In the genomic region with DNA sequence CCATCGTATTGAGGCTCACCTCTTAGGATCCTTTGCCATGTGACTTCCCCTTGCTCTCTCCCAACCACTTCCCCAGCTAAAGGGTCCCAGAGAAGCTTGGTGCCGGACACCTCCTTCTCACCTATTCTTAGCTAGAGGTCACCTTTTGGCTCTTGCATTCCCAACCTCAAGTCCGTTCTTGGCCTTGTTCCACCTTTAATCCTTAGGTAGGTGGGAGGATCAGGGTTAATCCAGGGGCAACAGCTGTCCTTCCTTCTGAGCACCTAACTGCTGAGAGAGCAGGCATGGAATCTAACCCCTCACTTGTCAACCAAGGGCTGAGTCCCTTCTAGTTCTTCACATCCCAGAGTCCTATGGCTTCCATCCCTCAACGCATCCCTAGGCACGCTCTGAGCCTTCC, we compare ENCODE assay signal across 34 mouse cellular contexts. TPM values are rescaled to one million over a fixed set of nuclear protein-coding genes. Genes with fewer than 3 reads are reported as not detected.
DNase-seq lines count a peak whose midpoint lies in the region; ATAC-seq lines count a peak whose summit lies in the region.
"Had no signal": no experiment of that assay in that cellular context is flagged by ENCODE, and none has a peak within 500 bp of the region (broad histone marks: within the 10 kb centered on the region; RNA-seq: fewer than 3 reads in every experiment).

No protein-coding gene starts in this region.

- peak overlapping the region; percentile 71; the same call in 1 of the 2 replicates for H3K4me2 ChIP-seq in hindbrain, embryonic 12.5 days (replicated peaks)
- no peak overlapping the region for H3K4me2 ChIP-seq in hindbrain, embryonic 16.5 days (ENCODE audit: low read length)
- peak overlapping the region; percentile 73 for H3K4me2 ChIP-seq in neural tube, embryonic 12.5 days (replicated peaks)
- H3K4me2 ChIP-seq in neural tube, embryonic 15.5 days, result peak overlapping the region; percentile 64; the same call in 1 of the 2 replicates
- H3K4me2 ChIP-seq: embryonic facial prominence, embryonic 12.5 days; heart, embryonic 13.5 days; limb, embryonic 15.5 days; liver, embryonic 13.5 days; stomach, embryonic 15.5 days had no signal

- no peak overlapping the region for H3K4me3 ChIP-seq in hindbrain, embryonic 12.5 days
- H3K4me3 ChIP-seq in hindbrain, embryonic 16.5 days (ENCODE audit: low read length), result no peak overlapping the region
- no peak overlapping the region for H3K4me3 ChIP-seq in neural tube, embryonic 12.5 days
- no peak overlapping the region for H3K4me3 ChIP-seq in neural tube, embryonic 15.5 days (replicated peaks)
- H3K4me3 ChIP-seq: embryonic facial prominence, embryonic 12.5 days; heart, embryonic 13.5 days; limb, embryonic 10.5 days; limb, embryonic 15.5 days; liver, embryonic 13.5 days; stomach, embryonic 15.5 days had no signal

- no peaks in the 10 kb centered on the region for H3K36me3 ChIP-seq in hindbrain, embryonic 12.5 days
- peaks cover 2% of the 10 kb centered on the region; the same call in 1 of the 2 replicates for H3K36me3 ChIP-seq in hindbrain, embryonic 16.5 days (ENCODE audit: control insufficient read depth, insufficient read depth, low read length)
- peaks cover 7% of the 10 kb centered on the region; the same call in 1 of the 2 replicates for H3K36me3 ChIP-seq in neural tube, embryonic 12.5 days
- 0 out of 2 replicates have a peak, but pooled peaks cover 8% of the 10 kb centered on the region for H3K36me3 ChIP-seq in neural tube, embryonic 15.5 days
- H3K36me3 ChIP-seq: embryonic facial prominence, embryonic 12.5 days; heart, embryonic 13.5 days; limb, embryonic 10.5 days; limb, embryonic 15.5 days; liver, embryonic 13.5 days; stomach, embryonic 15.5 days had no signal

- H3K27ac ChIP-seq in hindbrain, embryonic 12.5 days, result no peak overlapping the region
- no peak overlapping the region for H3K27ac ChIP-seq in hindbrain, embryonic 16.5 days (ENCODE audit: low read depth, low read length)
- no peak overlapping the region for H3K27ac ChIP-seq in neural tube, embryonic 12.5 days
- no peak overlapping the region for H3K27ac ChIP-seq in neural tube, embryonic 15.5 days (replicated peaks)
- H3K27ac ChIP-seq: embryonic facial prominence, embryonic 12.5 days; heart, embryonic 13.5 days; limb, embryonic 10.5 days; limb, embryonic 15.5 days; liver, embryonic 13.5 days; macrophage; stomach, embryonic 15.5 days had no signal

- no peak overlapping the region for H3K9ac ChIP-seq in hindbrain, embryonic 12.5 days
- H3K9ac ChIP-seq in hindbrain, embryonic 16.5 days (ENCODE audit: low read depth, low read length), result no peak overlapping the region
- H3K9ac ChIP-seq in neural tube, embryonic 12.5 days, result no peak overlapping the region
- H3K9ac ChIP-seq in neural tube, embryonic 15.5 days (replicated peaks), result peak overlapping the region; percentile 1; the same call in 1 of the 2 replicates
- H3K9ac ChIP-seq: embryonic facial prominence, embryonic 12.5 days; heart, embryonic 13.5 days; limb, embryonic 15.5 days; liver, embryonic 13.5 days; stomach, embryonic 15.5 days had no signal

- peaks cover 38% of the 10 kb centered on the region for H3K4me1 ChIP-seq in hindbrain, embryonic 12.5 days
- peaks cover 26% of the 10 kb centered on the region for H3K4me1 ChIP-seq in hindbrain, embryonic 16.5 days (ENCODE audit: control insufficient read depth, insufficient read depth, low read depth, low read length)
- H3K4me1 ChIP-seq in neural tube, embryonic 12.5 days, result peaks cover 44% of the 10 kb centered on the region
- H3K4me1 ChIP-seq in neural tube, embryonic 15.5 days, result peaks cover 57% of the 10 kb centered on the region

- no peaks in the 10 kb centered on the region for H3K9me3 ChIP-seq in hindbrain, embryonic 12.5 days (replicated peaks)
- no peaks in the 10 kb centered on the region for H3K9me3 ChIP-seq in hindbrain, embryonic 16.5 days (ENCODE audit: control insufficient read depth, low read length)
- H3K9me3 ChIP-seq in neural tube, embryonic 12.5 days, result no peaks in the 10 kb centered on the region
- no peaks in the 10 kb centered on the region for H3K9me3 ChIP-seq in neural tube, embryonic 15.5 days (replicated peaks)
- H3K9me3 ChIP-seq: embryonic facial prominence, embryonic 12.5 days; heart, embryonic 13.5 days; limb, embryonic 10.5 days; limb, embryonic 15.5 days; liver, embryonic 13.5 days; stomach, embryonic 15.5 days had no signal

- WGBS in hindbrain, embryonic 12.5 days, result 78% methylated on average over 5 of the region's 5 CpGs
- WGBS in hindbrain, embryonic 16.5 days, result 85% methylated on average over 5 of the region's 5 CpGs
- WGBS in neural tube, embryonic 12.5 days, result 80% methylated on average over 5 of the region's 5 CpGs
- WGBS in neural tube, embryonic 15.5 days, result 78% methylated on average over 5 of the region's 5 CpGs

- DNase-seq in neural tube, embryonic 10.5 days (ENCODE audit: extremely low spot score, low spot score), result no peak
- DNase-seq in adrenal gland, postnatal 36 days, result no peak
- DNase-seq: cerebellum, adult 8-10 months; cerebellum, postnatal 36 days; kidney, adult 9 months; kidney, postnatal 14 days; layer of hippocampus, adult 9-11 months; liver, embryonic 13.5 days; lung, adult 18-20 months; right cerebral cortex, postnatal 14 days had no signal

- no peak for ATAC-seq in hindbrain, embryonic 12.5 days (ENCODE audit: low FRiP score)
- no peak for ATAC-seq in hindbrain, embryonic 16.5 days
- no peak for ATAC-seq in neural tube, embryonic 12.5 days (ENCODE audit: low FRiP score, low read depth)
- ATAC-seq in neural tube, embryonic 15.5 days (ENCODE audit: low FRiP score), result no peak
- ATAC-seq: forebrain, embryonic 16.5 days; intestine, postnatal 0 days; lung, postnatal 0 days had no signal

- peaks cover 25% of the 10 kb centered on the region for H3K27me3 ChIP-seq in hindbrain, embryonic 12.5 days
- no peaks in the 10 kb centered on the region for H3K27me3 ChIP-seq in hindbrain, embryonic 16.5 days (replicated peaks; ENCODE audit: control insufficient read depth, insufficient read depth, low read length)
- peaks cover 17% of the 10 kb centered on the region; the same call in 1 of the 2 replicates for H3K27me3 ChIP-seq in neural tube, embryonic 12.5 days (replicated peaks)
- H3K27me3 ChIP-seq in neural tube, embryonic 15.5 days (replicated peaks), result no peaks in the 10 kb centered on the region

RNA-seq across cellular contexts. Expression of a gene that starts 5.5 kb away (rescaled TPM):
- polyA plus RNA-seq in hindbrain, embryonic 12.5 days (2016; fragmentation: Nextera tagmentation; extraction: Ambion mirVana), result not detected in 2 replicates
- polyA plus RNA-seq in hindbrain, embryonic 16.5 days (2015; fragmentation: Nextera tagmentation; extraction: Ambion mirVana), result 0.49 TPM in 1 of 2 replicates, not detected in the other
- polyA plus RNA-seq in neural tube, embryonic 12.5 days (2016; fragmentation: Nextera tagmentation; extraction: Ambion mirVana), result not detected in 2 replicates
- not detected in 2 replicates for polyA plus RNA-seq in neural tube, embryonic 15.5 days (2015; fragmentation: Nextera tagmentation; extraction: Ambion mirVana)
- total RNA-seq in adrenal gland, postnatal 36 days (2021), result not detected
- total RNA-seq: adrenal gland, adult 18-20 months; adrenal gland, postnatal 25 days; gastrocnemius, adult 8-10 months; heart, adult 8-10 months; heart, postnatal 10 days; hematopoietic stem cell, adult 5-6 weeks; left cerebral cortex, postnatal 10 days; neutrophil, adult 5-6 weeks had no signal
- polyA plus RNA-seq: brain, embryonic 14.5 days; embryonic facial prominence, embryonic 12.5 days; forebrain, embryonic 16.5 days; gonadal fat pad, adult 2 months; heart, embryonic 13.5 days; intestine, postnatal 0 days; limb, embryonic 10.5 days; limb, embryonic 15.5 days; liver, embryonic 13.5 days; lung, postnatal 0 days; macrophage; small intestine, adult 2 months; stomach, embryonic 15.5 days had no signal

RNA-seq across cellular contexts. Expression of a gene that starts 21.3 kb away (rescaled TPM):
- polyA plus RNA-seq in hindbrain, embryonic 12.5 days (2016; fragmentation: Nextera tagmentation; extraction: Ambion mirVana), result 4.3 and 4.4 TPM in 2 replicates
- polyA plus RNA-seq in hindbrain, embryonic 16.5 days (2015; fragmentation: Nextera tagmentation; extraction: Ambion mirVana), result 31.1 and 34.0 TPM in 2 replicates
- polyA plus RNA-seq in neural tube, embryonic 12.5 days (2016; fragmentation: Nextera tagmentation; extraction: Ambion mirVana), result 6.2 and 9.1 TPM in 2 replicates
- polyA plus RNA-seq in neural tube, embryonic 15.5 days (2015; fragmentation: Nextera tagmentation; extraction: Ambion mirVana), result 36.2 and 39.3 TPM in 2 replicates
- total RNA-seq in adrenal gland, postnatal 36 days (2021), result under 1 TPM; 0.43 to 0.50 TPM
- total RNA-seq: gastrocnemius, adult 8-10 months; heart, adult 8-10 months; heart, postnatal 10 days; hematopoietic stem cell, adult 5-6 weeks; neutrophil, adult 5-6 weeks had no signal
- polyA plus RNA-seq: gonadal fat pad, adult 2 months; small intestine, adult 2 months had no signal

RNA-seq across cellular contexts. Expression of a gene that starts 28.5 kb away (rescaled TPM):
- polyA plus RNA-seq in hindbrain, embryonic 12.5 days (2016; fragmentation: Nextera tagmentation; extraction: Ambion mirVana), result 23.7 and 24.9 TPM in 2 replicates
- 52.8 and 59.4 TPM in 2 replicates for polyA plus RNA-seq in hindbrain, embryonic 16.5 days (2015; fragmentation: Nextera tagmentation; extraction: Ambion mirVana)
- polyA plus RNA-seq in neural tube, embryonic 12.5 days (2016; fragmentation: Nextera tagmentation; extraction: Ambion mirVana), result 21.4 and 25.8 TPM in 2 replicates
- polyA plus RNA-seq in neural tube, embryonic 15.5 days (2015; fragmentation: Nextera tagmentation; extraction: Ambion mirVana), result 48.2 and 54.4 TPM in 2 replicates
- 10 to 100 TPM; 15.3 to 21.2 TPM for total RNA-seq in adrenal gland, postnatal 36 days (2021)
- total RNA-seq: hematopoietic stem cell, adult 5-6 weeks; neutrophil, adult 5-6 weeks had no signal

RNA-seq across cellular contexts. Expression of a gene that starts 33.7 kb away (rescaled TPM):
- 286 and 294 TPM in 2 replicates for polyA plus RNA-seq in hindbrain, embryonic 12.5 days (2016; fragmentation: Nextera tagmentation; extraction: Ambion mirVana)
- 157 and 165 TPM in 2 replicates for polyA plus RNA-seq in hindbrain, embryonic 16.5 days (2015; fragmentation: Nextera tagmentation; extraction: Ambion mirVana)
- 293 and 310 TPM in 2 replicates for polyA plus RNA-seq in neural tube, embryonic 12.5 days (2016; fragmentation: Nextera tagmentation; extraction: Ambion mirVana)
- 154 and 188 TPM in 2 replicates for polyA plus RNA-seq in neural tube, embryonic 15.5 days (2015; fragmentation: Nextera tagmentation; extraction: Ambion mirVana)
- total RNA-seq in adrenal gland, postnatal 36 days (2021), result 10 to 100 TPM; 81.0 to 86.5 TPM

RNA-seq across cellular contexts. Expression of a gene that starts 35.8 kb away (rescaled TPM):
- 30.5 and 35.4 TPM in 2 replicates for polyA plus RNA-seq in hindbrain, embryonic 12.5 days (2016; fragmentation: Nextera tagmentation; extraction: Ambion mirVana)
- polyA plus RNA-seq in hindbrain, embryonic 16.5 days (2015; fragmentation: Nextera tagmentation; extraction: Ambion mirVana), result 21.1 and 23.6 TPM in 2 replicates
- 29.1 and 33.5 TPM in 2 replicates for polyA plus RNA-seq in neural tube, embryonic 12.5 days (2016; fragmentation: Nextera tagmentation; extraction: Ambion mirVana)
- polyA plus RNA-seq in neural tube, embryonic 15.5 days (2015; fragmentation: Nextera tagmentation; extraction: Ambion mirVana), result 20.3 and 28.6 TPM in 2 replicates
- 10 to 100 TPM; 14.5 to 16.0 TPM for total RNA-seq in adrenal gland, postnatal 36 days (2021)
